Mouse (Mus musculus) thymus, postnatal 25 days (tissue): Measurements from ENCODE around the gene Fgfr2.
A peak's percentile ranks its signal among the peaks of the same experiment; 100 is the strongest.

ENCODE experiments used
- DNase-seq: peaks from one replicate; pipeline ENCODE4 v3.0.0; 2022

Gene Fgfr2

DNA sequence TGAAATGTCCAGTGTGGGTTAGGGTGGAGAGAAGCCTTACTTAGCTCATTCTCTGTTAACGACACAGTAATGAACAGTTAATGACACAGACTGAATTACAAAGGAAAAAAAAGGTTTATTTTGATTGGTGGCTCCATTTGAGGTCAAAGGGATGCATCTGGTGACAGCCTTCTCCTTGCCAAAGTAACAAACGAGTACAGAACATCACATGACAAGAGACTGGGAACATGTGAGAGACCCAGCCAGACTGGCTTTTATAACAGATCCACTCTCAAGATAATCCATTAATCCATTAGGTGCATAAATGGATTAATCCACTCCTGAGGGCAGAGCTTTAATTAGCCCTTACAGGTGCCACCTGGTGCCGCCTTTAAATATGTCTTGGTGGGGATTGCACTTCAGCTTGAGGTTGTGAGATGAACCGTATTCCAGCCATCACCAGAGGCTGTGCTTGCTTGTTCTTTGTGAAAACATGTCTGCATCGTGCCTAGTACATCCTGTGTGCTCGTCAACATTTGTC is 2470.1 kb downstream of the Fgfr2 start:
- no peak for DNase-seq

DNA sequence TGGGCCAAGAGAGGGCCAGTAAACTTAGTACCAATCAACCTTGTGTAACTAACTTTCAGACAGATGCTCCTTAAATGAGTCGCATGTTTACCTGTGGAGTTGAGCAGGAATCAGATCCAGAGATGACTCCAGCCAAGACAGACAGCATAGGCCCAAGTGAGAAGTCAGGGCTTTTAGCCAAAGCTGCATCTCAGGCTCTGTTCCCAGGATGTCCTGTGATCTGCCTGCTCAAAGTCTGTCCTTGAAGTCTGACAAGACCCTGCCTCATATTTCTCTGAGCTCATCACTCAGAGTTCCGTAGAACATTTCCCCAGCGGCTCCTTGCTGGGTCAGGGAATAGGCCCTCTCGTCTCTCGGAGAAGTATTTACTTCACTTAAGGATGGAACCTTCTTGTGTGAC is 2472.5 kb downstream of the Fgfr2 start:
- DNase-seq: no peak

DNA sequence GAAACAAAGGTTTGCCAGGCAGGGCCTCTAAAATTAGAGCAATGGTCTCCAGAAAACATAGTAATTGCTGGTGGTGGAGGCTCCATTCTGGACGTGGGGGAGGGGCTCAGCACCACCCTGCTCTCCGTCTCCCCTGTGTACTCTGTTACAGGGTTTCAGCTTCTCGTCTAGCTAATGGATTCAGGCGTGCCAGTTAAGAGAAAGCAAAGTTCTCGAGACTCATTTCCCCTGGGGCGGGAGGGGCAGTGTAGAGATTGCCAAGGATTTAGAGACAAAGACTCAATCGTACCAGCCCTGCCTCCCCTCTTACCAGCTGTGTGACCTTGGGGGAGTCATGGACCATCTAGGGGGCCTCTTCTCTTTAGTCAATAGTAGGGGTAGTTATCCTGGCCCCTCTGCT is 2473.9 kb downstream of the Fgfr2 start:
- DNase-seq: no peak

DNA sequence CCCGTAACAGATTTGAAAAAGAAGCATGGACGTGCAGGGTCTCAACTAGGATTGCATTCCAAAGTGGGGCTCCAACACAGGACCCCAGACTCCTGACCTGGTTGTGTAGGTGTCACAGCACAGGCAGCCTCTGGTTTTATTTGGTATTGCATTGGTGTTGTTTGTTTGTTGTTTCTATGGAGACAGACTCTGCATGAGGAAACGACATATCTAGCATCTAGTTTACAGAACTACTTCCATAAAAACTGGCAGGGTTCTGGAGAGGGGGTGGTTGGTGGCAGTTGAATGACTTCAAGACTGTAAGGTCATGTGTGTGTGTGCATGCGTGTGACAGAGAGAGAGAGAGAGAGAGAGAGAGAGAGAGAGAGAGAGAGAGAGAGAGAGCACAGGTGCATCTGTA is 2475.1 kb downstream of the Fgfr2 start:
- no peak for DNase-seq

DNA sequence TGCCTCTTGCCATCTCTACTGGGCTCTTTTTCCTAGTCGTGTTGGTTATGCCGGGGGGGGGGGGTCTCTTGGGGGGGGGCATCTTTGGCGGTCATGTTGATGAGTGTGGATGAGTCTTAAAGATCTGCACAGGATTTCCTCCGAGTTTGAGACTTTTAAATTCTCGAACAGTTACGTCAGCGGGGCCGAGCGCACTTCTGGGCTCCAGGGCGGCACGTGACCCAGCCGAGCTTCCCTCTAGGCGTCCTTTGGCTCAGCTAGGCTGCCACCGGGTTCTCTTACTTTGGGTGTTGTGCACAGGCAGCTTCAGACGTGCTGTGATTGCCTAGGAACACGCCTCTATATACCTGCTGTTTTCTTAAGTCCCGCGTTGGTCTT is 2476.4 kb downstream of the Fgfr2 start:
- peak; percentile 67 for DNase-seq

DNA sequence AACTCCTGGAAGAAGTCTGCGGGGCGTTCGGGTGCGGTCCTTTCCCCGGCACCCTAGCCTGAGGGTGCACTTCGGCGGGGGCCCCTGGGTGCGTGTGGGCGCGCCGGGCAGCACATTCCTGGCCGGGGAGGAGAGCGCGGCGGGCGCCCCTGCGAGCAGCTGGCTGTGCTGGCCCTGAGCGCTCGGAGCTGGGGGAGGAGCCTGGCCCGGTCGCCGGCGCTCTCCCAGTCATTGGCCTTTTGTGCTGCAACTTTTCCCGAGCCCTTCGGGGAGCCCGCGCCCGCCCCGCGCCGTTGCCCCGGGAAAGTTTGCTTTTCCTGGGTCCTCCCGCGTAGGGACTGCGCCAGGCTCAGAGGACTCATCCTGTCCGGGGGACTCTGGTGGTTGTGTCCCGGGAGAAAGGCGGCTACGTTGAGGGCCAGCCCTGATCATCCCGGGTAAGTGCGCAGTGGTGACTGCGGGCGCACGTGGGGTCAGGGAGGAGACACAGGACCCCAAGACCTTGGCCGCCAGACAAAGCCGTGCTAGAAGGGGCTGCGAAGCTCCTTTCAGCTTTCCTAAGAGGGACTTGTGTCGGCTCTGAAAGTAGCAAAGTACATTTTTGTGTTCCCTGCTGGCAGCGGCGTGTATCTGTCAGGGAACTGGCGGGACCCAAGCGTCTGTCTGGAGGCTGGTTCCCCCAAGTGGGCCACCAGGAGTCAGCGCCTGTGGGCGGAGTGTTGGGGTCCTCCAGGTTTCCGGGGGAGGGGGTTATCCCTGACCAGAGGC is 2477.0 kb downstream of the Fgfr2 start:
- peak; percentile 63 for DNase-seq

DNA sequence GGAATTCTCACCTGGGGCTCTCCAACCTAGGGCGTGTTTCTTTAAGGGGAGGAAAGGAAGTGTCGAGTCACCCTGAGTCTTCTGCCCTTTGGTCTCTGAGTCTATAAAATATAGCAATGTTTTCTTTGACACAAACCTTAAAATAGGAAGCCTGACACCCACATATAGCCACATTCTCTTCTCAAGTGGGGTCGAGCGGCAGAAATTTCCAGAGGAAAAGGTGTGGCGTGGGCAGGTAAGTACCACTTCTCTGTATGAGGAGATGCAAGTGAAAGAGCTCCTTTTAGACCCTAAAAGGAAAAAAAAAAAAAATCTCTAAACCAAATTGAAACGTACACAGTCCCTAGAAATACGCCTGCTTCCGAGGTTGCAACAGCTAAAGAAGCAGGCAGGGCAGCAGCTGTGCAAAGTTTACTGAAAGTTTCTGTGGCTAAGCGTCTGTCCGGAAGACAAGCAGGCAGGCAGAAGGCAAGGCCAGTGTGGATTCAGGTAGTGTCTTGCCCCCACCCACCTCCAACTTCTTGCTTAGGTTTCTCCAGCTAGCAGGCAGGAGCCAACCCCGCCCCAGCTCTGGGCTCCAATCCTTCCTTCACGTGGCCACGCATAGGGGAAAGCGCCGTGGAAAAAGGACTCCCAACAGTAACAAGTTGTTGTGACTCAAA is 2477.7 kb downstream of the Fgfr2 start:
- peak; percentile 46 for DNase-seq

DNA sequence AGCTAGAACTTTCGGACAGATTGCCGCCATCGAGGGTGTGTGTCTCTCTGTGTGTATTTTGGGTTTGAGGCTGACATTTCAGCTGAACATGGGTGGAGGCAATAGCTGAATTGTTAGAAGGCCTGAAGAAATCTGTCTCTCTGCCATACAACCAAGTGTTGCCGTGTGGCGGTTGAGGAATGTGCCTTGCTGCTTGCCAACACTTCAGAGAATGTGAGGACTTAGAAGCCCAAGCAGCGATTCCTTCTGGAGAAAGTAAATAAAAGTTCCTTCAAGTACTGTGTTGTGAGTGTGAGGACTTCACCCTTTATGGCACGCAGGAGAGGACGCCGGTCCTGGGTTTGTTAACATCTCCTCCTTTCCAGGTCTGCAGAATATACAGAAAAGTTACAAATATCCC is 2482.5 kb downstream of the Fgfr2 start:
- no peak for DNase-seq

DNA sequence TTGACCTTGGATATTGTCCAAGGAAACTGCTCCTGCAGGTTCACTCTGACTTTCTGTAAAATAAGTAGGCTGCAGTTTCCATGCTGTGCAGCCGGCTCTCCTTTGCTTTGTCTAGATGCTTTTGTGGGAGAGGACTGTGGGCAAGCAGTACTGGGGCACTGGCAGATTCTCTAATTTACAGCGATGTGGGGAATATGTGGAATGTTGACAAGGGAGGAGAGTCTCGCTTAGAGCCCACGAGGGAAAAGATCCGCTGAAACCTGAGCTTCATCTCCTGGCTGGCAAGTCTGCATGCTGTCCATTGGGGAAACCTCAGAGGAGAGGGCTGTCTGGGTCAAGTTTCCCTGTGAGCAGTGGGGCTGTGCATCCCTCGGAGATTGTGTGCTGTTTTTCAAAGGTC is 2485.3 kb downstream of the Fgfr2 start:
- no peak for DNase-seq

DNA sequence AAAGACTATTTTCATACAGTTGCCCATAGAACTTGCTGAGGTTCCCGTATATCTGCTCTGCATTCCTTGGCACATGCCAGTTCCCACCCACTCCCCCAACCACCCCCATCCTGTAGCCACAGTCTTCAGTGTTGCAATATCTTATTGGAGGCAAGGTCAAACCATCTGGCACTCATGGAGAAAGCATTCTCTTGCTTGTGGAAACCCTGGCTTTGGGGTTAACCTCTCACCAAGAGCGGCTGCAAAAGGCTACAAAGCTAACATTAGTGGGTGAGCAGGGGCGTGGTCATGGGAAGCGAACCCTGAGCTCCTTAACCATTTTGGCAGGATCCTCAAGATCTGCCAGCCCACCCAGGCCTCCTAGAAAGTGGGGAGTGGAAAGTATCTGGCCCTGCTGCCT is 2486.2 kb downstream of the Fgfr2 start:
- no peak for DNase-seq

DNA sequence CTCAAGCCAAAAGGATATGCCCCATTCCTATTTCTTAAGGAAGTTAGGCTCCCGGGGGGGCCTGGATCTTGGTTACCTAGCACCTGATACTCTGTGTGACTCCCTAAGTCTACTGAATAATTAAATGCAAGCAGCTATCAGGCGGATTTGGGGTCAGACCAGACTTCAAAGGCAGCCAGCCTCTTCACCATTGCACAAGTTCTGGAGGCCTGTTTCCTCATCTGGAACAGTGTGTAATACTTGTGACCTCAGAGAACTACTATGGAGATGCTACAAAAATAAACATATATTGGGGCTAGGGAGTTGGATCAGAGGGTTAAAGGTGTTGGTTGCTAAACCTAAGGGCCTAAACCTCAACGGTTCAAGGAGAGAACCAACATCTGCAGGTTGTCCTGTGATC is 2486.9 kb downstream of the Fgfr2 start:
- DNase-seq: no peak

DNA sequence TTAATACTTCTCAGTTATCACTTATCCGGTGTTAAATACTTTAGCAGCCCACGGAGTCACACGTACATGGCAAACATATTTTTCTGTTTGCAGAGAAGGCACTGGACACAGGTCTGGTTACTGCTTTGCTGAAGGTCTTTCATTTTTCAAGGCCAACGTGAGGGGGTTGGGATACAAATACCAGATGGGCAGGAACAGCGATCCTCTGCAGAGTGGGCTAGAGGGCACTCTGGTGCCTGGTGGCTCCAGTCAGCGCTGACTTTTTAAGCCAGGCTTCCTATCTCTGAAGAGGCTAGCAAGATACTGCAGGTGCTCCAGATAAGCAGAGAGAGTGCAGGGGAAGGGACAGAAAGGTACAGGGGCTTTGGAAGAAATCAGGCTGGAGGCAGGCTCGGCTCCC is 2487.9 kb downstream of the Fgfr2 start:
- DNase-seq: no peak

DNA sequence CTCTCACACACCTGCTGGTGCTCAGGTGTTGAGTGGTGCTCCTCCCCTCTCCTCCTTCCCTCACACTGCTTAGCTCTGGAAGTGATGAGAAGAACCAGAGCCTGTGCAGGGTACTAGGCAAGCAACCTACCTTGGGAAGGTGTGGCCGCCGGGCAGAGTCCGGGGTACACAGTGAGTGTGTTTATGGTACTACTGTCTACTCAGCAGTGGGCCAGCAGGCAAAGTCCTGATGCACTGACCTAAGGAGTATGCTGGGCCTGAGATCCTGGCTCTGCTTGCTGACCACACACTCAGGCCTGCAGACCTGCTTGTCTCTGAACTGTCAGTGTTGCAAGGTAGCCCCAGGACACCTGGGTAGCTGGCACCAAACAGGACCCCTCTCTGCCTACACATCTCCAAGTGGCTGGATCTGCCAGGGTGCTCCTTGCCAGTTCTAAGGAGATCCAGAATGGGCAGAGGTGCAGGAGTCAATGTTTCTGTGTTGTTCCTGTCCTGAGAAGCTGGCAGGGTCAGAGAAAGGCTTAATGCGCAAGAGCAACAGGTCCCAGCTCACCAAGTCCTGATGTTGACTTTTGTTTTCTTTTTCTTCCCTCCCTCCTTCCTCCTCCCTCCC is 2488.8 kb downstream of the Fgfr2 start:
- no peak for DNase-seq

DNA sequence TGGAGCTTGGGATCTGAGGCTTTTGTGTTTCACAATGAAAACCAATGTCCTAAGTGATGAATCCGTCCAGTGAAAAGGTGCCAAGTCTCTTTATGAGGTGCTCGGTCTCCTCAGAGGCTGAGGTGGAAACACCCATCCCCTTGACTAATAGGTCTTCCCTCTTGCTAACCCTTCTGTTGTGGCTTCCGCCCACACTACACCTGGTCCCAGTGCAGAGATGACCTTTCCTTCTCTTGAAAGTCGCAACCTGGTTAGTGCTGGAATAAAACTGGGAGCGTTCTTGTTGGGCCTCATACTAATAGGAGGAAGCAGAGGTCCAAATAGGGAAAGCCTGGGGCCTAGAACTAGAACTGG is 2490.8 kb downstream of the Fgfr2 start:
- DNase-seq: no peak

DNA sequence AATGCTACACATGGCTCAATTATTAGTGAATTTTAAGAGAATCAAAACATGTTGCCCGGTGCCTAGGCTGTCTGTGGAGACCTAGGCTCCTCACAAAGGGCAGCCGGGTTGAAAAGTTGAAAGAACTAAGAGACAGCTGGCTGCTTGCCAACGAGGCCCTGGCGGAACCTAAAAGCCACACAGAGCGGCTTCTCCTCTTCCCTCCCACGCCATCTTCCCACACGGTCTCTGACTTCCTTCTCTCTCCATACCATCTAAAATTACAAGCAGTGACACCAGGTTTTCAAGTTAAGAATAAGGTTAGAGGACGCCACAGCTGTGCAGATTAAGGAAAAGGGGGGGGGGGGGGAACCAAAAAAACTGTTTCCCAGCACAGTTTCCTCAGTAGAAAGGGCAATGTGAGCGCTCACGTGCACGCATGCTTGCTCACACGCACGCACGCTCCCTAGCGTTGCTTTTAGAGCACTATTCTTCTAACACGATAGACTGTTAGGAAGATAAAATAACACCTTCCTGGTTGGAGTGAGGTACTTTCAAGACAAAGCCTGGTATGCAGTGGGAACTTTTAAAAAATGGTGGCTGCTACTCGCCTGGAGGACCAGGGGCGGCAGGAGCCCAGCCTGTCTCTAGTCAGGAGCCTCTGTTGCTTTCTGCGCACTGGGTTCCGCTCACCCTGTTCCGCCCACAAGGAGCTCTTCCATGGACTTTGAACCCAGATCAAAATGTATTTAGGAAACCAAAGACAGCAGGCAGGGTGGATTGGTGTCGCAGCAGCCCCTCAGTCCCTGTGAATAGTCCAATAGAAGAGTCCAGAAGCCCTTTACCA is 2491.4 kb downstream of the Fgfr2 start:
- peak; percentile 78 for DNase-seq

DNA sequence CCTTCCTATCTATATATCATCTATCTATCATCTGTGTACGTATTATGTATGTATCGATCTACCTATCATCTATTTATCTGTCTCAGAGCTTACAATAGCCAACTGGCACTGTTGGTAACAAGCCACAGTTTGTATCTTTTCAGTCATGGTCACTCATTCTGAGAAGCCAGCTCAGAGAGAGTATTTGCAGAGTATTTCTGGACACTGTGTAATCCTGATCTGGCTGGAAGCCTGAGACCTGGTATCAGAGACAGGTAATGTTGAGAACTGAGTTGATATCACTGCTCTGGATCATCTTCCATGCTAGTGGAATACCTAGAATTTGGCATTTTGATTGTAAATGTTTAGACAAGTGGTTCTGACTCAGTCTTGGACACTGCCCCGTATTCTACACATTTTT is 2492.2 kb downstream of the Fgfr2 start:
- no peak for DNase-seq

DNA sequence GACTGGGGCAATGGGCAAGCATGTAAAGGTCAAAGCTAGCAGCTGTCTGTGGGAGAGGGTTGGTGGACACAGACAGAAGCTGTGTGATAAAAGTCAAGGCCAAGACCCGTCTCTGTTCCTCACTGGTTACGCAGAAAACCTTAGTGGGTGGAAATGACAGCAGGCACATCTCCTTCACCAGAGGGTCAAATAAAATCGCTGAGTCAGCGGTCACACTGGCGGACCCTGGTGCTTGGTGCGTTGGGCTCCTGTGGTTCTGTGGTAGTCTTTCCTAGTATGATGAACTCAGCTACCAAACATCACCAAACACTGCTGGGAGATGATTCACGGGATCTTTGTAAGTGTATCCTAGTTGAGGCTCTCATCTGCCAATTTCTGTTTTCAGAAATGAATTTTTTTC is 2493.2 kb downstream of the Fgfr2 start:
- DNase-seq: no peak

DNA sequence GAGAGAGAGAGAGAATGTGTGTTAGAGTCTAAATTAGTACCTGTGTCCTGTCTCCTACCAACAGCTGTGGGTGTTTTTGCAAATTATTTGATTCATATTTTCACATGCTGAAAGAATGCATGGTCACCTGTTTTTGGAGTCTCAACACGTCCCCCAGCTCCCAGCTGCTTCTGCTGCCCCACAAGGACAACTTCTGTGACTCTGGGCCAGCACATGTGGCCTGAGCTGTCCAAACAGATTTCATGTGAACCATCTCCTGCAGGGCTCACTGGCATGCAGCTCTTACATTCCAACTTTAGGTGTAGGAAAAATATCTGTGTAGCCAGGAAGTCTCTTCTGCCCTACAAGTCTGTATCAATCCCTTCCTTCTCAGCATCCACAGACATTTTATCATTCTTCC is 2494.5 kb downstream of the Fgfr2 start:
- DNase-seq: no peak

DNA sequence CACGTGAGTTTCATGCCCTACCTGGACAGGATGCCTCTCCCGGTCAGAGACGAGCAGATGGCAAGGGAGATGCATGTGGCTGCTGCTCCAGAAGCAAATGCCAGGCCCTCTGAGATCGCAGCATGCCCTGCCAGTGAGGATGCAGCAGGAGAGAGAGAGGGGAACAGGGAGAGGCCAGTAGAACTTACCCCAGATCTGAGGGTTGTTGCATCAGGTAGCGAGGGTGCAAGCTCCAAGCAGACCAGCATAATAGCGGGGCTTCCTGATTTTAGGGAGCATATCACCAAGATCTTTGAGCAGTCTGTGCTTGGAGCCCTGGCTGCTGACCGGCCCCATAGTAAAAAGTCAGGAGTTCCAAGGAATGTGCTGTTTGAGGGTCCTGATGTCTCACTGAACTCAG is 2497.8 kb downstream of the Fgfr2 start:
- DNase-seq: no peak

DNA sequence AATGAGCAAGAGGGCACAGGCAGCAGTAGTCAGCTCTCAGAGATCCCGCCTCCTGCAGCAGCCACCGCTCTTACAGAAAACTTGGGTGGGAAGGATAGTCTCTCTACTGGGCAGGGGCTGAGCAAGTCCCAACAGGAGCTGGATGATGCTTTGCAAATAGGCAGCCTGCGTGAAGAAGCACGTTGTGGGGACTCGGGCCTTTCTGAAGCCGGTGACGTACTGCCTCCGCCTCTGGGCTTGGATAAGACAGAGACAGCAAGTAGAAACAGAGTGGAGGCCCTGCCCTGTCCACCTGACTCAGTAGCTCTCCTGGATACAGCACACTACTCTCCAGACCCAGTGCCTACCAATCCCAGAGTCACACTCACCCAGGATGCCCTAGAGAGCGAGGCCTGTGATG is 2498.9 kb downstream of the Fgfr2 start:
- DNase-seq: no peak

DNA sequence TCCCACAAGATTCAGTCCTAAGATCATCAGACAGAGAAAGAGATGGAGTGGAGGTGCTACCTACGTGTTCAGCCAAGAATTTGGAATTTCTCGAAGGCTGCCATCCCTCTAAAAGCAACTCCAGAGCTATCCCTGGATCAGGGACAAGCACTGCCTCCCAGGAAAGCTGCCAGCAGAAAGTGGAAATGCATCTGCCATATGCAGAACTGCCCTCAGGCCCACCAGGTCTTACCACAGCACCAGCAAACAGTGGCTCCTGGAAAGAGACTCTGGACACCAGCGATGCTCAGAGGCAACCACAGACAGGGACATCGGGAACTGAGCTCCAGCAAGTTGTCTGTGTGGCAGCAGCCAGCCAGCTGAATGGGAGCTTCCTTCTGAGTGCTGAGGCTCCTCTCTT is 2500.8 kb downstream of the Fgfr2 start:
- DNase-seq: no peak

DNA sequence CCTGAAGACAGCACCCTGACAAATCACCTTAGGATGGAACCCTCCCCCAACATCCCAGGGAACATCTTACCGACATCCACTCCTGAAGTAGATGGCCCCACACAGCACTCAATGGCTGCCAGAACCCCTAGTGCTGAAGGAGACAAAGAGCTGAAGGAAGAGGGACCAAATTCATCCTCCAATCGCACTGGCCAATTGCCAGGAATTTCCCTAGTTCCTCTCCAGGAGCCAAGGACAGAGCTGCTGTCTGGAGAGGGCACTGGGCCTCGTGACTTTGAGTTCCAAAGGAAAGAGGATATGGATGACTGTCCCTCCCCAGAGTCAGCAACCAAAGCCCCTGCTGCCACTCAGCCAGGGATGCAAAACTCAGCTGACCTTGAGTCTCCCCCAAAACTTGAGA is 2501.2 kb downstream of the Fgfr2 start:
- no peak for DNase-seq

DNA sequence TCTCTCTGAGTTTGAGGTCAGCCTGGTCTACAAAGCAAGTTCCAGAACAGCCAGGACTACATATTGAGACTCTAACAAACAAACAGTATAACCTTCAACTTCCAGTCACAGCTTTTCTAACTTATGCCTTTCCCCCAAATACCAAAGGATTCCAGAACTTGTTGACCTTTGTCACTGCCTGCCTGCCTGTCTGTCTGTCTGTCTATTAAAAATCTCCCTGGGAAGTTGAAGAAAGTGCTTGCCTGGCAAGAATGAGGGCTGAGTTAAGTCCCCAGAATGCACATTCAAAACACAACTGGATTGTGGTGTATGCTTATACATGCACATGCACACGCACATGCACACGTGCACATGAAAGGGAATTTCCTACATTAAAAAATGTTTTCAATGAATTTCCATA is 2502.1 kb downstream of the Fgfr2 start:
- DNase-seq: no peak

DNA sequence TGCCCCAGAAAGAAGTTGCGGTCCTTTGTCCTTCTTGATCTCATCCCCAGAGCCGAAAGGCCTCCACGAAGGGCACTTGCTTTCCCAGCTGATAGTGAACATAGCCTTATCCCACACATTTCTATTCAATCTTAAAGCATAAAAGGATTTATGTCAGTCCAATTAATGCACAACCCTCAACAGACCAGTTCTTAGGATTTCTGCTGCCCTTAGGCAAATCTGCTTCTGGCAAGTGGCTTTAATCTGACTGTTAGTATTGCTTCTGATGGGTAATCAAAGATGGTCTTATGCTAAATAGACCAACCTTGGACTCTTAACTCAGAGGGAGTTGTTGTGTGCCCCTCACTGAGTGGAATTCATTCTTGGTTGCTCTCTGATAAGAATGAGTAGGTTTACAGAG is 2505.6 kb downstream of the Fgfr2 start:
- no peak for DNase-seq
